Mouse (Mus musculus) left cerebral cortex, postnatal 4 days (tissue): ENCODE measurements around the gene AC124502.3. TPM values are rescaled to one million over a fixed set of nuclear protein-coding genes. Genes with fewer than 3 reads are reported as not detected.

Experiments
- DNase-seq: peaks from one replicate; pipeline ENCODE4 v3.0.0-alpha.2; 2022
- intact Hi-C: fragments of 180-260 bp; cut with DNase I; formaldehyde crosslinking; loops from one replicate; pipeline ENCODE4 v1.15.1; 2025
- total RNA-seq, 2 experiments: library from RNA; stranded (reverse); gene quantifications; 2 replicates each; pipeline ENCODE4 v1.2.3; 2021

AC124502.3 gene
- total RNA-seq, 2 experiments from 2014 or later = 5.3 to 5.5 TPM

DNA sequence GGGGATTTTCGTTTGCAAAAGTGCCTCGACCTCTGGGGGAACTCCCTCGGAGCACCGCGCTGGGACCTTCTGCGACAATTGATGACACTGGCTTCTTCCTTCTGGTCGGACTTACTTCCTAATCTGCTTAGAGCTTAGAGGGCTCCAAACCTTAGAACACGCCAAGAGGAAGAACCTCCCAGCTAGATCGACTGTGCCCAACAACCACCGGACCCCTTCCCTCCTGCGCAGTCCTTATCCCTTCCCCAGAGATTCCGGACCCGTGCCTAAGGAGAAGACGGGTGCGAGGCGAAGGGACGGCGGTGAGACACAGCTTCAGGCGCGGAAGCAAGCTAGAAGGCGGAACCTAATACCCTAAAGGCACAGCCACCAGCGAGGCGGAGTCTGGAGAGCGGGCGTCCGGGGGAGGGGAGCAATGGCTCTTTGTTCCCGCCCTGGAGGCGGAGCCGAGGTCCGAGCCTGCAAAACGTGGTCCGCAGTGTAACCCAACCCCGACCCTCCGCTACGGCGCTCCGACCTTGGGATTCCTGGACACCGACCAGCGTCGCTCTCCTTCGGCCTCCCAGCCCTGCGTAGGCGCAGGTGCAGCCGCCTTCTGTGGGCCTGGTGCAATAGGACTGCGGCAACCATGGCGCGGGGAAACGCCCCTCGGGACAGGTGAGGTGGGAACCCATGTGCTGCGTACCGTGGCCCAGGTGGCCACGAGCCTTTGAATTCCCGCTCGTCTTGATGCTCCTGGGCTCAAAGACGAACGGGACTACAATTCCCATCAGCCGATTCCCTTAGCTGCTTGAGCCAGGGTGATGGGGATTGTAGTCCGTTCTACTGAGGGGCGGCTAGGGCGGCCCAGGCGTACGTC is 14.8 kb upstream of the AC124502.3 start, which contains the start of gene Slc29a2:
Slc29a2 (plus strand) TSS at position 240 of the 859 bp plus-strand sequence.
- DNase-seq = peak; percentile 94
- intact Hi-C loops = no loop called here

DNA sequence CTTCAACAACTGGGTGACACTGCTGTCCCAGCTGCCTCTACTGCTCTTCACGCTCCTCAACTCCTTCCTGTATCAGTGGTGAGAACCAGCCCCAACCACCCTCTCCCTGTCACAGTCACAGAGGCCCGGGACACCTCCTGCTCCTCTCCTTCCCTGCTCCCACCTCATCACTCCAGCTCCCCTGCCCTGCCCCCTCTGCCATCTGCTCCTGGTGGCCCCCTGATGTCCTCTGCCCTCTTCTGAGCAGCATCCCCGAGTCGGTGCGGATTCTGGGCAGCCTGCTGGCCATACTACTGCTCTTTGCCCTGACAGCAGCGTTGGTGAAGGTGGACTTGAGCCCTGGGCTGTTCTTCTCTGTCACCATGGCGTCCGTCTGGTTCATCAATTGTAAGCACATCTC is 12.6 kb upstream of the AC124502.3 start:
- intact Hi-C loops = no loop called here
- DNase-seq = peak; percentile 47

DNA sequence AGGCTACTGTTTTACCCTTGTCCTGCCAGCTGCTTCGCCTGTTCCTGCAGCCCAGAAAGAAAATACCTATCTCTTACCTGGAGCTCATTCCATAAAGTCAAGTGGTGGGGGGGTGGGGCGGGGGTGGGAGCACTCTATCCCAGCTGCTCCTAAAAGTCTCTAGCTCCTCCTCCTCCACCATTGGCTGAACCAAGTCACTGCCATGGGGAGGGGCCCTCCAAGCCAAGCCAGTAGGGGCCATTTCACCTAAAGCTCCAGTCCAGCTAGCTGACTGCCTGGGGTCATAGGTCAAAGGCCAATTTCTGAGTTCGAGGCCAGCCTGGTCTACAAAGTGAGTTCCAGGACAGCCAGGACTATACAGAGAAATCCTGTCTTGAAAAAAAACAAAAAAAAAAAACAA is 6.0 kb upstream of the AC124502.3 start:
- DNase-seq = no peak
- intact Hi-C loops = no loop called here

DNA sequence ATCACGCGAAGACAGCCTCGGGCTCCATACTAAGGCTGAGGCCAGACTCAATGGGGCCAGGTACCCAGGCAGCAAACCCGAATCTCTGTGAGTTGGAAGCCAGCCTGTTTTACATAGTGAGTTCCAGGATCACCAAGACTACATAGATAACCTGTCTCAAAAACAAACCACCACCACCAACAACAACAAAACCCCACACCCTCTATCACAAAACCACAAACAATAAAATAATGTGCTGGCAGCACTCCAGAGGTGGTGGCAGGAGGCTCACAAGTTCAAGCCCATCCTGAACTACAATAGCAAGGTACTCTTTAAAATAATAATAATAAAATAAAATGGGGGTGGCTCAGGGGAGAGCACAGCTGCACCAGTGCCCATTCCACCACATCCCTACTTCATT is 2.1 kb upstream of the AC124502.3 start:
- intact Hi-C loops = no loop called here
- DNase-seq = no peak

DNA sequence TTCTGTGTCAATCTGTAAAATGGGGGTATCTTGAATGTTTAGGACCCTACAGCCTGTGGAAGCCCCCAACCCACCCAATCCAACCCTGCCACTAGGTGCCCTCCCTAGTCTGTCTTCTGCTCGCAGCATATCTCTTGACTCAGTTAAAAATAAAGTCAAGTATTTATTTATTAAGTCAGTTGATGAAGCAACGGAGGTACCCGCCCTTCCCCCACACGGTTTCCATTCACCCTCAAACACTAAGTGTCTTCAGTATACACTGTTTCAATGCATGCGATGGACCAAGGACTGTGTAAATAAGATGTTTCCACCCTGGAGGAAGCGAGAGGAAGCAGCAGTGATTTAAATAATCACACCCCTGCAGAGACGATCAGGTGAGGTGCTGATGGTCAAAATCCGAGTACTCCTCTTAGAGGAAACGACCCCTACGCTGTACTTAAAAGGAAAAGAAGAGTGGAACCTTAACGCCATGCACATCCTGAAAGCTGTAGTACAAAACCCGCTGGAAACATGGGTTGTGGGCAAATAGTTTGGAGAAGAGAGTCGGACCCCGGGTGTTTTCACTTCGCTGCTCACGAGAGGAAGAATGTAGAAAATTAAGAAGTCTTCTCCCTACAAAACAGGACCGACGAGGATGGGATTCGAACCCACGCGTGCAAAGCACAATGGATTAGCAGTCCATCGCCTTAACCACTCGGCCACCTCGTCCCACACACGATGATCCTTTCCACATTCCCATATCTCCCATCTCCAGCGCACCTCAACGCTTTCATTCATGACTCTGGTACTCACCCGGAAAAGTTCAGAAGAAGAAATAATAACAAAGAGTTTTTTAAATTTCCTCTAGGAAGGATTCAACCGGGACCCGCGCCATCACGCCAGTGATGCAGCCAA is 766 bp upstream of the AC124502.3 start:
- DNase-seq = peak; percentile 86
- intact Hi-C loops = no loop called here

DNA sequence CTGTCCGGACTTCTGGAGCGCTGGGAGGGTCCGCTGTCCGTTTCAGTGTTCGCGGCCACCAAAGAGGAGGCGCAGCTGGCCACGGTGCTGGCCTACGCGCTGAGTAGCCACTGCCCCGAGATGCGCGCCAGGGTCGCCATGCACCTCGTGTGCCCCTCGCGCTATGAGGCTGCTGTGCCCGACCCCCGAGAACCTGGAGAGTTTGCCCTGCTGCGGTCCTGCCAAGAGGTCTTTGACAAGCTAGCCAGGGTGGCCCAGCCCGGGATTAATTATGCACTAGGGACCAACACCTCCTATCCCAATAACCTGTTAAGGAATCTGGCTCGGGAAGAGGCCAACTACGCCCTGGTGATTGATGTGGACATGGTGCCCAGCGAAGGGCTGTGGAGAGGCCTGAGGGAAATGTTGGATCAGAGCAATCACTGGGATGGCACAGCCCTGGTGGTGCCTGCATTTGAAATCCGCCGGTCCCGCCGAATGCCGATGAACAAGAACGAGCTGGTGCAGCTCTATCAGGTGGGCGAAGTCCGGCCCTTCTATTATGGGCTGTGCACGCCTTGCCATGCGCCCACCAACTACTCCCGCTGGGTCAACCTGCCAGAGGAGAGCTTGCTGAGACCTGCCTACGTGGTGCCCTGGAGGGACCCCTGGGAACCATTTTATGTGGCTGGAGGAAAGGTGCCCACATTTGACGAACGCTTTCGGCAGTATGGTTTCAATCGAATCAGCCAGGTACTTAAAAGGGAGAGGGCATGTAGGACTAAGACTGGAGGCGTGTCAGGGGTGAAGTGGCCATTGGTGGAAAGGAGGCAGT is 817 bp downstream of the AC124502.3 start:
- peak; percentile 20 for DNase-seq
- intact Hi-C loops = no loop called here

DNA sequence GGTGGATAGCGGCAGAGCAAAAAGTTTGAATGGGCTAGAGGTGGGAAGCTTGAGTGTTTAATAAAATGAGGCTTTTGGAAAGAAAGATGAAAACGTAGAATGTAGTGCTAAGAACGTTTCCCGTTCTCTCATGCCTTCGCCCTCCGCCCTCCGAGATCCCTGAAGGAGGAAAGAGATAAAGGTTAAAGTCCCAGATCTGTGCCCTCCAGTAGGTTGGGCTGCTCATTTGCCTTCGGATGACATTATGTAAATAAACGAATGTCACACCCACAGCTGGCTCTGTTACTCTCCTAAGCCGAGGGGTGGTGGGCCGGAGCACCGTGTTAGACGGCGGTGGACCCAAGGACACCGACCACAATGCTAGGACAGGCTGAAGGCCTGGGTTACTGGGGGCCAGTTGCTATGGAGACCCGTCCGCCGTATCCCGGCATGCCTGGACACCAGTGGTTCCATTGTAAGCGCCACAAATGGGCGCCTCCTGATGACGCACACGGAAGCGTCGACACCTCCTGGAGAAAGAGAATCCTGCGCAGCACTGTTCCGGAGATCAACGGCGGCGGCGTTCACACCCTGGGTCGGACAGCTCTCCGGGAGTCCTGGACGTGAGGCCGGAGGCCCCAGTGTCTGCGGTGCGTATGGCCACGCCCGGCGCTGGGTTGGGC is 2.3 kb downstream of the AC124502.3 start, which contains the start of gene Brms1:
Brms1 (plus strand) TSS at position 493 of the 662 bp plus-strand sequence.
- intact Hi-C loops = no loop called here

DNA sequence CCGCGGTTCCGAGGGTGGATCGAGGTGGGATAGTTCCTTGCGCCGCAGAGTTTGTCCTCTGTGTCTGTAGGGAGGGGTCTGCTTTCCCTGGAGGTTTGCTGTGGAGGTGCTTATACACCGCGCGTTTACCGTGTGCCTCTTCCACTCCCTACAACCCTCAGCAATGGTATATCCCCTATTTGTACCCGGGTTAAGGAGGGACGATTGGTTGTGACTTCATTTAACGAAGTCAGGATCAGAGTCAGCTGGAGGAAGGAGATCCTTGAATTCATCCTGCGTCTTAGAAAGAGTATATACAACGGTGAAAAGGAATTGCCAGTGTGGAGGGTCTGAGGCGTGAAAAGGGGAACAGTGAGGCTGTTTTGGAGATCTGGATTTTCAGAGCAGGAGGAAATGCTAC is 2.9 kb downstream of the AC124502.3 start:
- intact Hi-C loops = no loop called here
- DNase-seq = no peak

More for the DNA sequence above, 2.3 kb downstream of the AC124502.3 start, which contains the start of gene Brms1:
- peak; percentile 94 for DNase-seq

DNA sequence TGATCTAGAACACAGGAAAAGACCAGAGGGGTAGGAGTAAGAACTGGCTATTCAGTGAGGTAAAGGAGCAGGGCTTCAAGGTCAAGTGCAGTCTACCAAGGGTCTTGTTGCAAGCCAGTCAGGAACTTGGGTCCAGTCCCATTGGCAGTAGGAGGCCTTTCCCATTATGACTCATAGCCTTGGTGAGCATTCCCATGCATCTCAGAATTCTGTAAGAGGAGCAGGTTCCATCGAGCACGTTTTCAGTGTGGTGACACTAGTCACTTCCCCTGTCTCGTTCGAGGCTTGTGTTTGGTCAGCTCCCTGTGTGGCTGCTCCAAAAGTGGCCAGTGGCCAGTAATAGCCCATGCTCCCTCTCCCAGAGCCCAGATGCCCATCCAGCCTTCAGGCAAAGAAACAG is 6.8 kb downstream of the AC124502.3 start:
- intact Hi-C loops = no loop called here
- no peak for DNase-seq

DNA sequence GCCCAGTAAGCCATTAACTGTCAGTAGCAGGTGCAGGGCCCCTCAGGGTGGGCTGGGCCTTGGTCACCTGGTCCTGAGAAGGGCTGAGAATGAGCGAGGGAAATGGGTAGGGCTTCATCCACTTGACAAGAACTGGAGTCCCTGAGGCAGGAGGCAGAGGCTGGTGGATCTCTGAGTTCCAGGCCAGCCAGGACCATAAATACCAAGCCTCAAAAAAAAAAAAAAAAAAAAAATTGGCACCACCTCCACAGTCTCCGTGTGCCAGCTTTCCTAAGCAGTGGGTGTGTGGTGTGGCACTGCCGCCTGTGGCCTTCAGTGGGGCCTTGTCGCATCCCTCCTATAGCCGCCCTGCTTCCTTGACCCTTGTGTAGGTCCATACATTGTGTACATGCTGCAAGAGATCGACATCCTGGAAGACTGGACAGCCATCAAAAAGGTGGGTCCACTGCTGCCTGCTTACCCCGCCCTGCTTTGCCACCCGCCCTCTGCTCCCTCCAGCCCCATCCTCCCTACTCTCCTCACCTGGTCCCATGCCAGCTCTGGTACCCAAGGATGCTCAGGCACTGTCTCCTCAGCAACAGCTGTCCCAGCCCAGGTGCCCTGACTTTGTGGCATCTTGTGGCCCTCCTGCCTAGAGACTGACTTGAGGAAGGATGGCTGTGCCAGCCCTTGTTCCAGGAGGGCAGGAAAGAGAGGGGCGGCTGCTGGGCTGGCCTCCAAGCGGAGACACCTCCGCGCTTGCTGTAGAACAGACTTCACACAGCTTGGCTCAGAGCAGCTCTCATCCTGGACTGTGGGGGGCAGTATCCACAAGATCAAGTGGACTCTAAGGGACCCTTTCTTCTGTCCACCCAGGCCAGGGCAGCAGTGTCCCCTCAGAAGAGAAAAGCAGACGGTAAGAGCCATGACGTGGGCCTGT is 9.7 kb downstream of the AC124502.3 start:
- no peak for DNase-seq

DNA sequence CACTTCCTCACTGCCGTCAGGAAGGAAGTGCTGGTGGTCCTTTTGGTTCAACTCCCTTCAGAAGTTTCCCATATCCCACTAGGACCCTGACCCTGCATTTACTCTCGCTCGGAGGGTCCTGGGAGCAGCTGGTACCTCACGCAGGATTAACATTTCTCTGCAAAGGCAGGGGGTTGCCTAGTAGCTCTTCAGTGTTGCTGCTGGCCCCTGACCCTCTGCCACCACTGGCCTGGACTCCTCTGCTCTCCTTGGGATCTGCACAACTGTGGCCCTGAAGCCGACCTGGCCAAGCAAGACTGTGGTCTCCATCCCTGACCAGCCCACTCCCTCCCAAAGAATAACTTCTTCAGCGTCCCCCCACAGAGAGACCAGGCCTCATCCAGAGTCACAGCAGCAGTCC is 10.6 kb downstream of the AC124502.3 start:
- intact Hi-C loops = no loop called here
- no peak for DNase-seq

More for the DNA sequence above, 9.7 kb downstream of the AC124502.3 start:
- intact Hi-C loops = no loop called here

DNA sequence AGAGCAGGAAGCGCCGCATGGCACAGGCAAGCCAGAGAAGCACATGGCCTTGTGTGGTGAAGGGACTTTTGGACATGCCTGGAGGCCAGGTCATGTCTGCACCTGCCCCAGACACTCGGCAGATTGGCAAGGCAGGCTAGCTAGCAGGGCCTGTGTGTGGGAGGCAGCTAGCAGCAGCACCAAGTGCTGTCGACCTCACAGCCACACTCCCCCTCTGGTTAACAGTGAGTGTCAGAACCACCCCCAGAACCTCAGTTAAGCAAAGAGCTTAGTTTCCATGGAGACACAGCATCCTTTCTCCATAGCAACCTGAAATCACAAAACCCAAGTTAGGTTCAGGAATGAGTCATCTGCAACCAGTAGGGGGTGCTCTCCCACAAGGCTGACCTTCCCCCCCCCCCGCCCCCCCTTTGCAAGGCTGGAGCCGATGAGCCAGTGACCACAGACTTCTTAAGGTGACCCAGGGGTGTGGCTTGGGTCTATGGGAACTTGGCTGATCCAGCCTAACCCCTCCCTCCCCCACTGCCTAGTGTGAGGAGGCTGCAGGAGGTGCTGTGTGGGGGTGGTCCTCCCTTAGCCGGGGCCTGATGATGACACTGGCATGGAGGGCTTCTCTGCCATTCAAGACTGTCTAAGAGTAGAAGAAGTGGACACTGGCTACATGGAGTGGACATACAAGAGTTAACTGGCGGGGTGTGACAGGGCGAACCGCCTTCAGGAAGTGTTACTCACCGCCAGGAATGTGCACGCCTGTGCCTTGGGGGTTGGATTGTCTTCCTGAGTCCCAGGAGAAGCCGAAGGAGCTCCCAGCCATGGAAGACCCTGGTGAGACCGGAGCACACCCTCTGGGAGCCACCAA is 11.6 kb downstream of the AC124502.3 start, which contains the start of gene Rin1:
Rin1 (plus strand) TSS at position 435 of the 859 bp plus-strand sequence.
- DNase-seq = no peak
- intact Hi-C loops = no loop called here

DNA sequence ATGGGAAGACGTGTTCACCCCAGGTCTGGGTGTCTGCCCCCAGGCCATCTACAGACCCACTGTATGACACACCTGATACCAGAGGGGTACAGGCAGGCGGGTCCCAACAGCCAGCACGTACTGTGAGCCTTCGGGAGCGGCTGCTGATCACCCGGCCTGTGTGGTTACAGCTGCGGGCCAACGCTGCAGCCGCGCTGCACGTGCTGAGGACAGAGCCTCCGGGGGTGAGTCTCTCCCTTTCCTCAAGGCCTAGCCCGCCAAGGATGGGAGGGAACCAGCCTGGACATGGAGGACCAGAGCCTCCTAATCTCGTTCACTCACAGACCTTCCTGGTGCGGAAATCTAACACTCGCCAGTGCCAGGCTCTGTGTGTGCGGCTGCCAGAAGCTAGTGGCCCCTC is 12.3 kb downstream of the AC124502.3 start:
- no peak for DNase-seq
- intact Hi-C loops = no loop called here

DNA sequence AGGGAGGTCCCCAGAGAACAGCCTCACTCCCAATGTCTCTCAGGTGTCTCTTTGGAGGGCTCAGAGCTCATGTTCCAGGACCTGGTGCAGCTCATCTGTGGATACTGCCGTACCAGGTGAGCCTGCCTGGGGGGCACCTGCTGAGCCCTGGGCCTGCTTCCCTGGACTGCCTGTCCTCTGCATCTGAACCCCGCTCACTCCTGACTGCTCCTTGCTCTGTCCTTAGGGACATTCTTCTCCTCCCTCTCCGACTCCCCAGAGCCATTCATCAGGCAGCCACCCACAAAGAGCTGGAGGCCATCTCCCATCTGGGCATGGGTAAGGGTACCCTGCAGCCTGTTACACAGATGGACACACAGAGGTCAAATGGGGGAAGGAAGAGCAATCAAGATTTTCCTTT is 12.8 kb downstream of the AC124502.3 start:
- intact Hi-C loops = no loop called here
- DNase-seq = no peak

DNA sequence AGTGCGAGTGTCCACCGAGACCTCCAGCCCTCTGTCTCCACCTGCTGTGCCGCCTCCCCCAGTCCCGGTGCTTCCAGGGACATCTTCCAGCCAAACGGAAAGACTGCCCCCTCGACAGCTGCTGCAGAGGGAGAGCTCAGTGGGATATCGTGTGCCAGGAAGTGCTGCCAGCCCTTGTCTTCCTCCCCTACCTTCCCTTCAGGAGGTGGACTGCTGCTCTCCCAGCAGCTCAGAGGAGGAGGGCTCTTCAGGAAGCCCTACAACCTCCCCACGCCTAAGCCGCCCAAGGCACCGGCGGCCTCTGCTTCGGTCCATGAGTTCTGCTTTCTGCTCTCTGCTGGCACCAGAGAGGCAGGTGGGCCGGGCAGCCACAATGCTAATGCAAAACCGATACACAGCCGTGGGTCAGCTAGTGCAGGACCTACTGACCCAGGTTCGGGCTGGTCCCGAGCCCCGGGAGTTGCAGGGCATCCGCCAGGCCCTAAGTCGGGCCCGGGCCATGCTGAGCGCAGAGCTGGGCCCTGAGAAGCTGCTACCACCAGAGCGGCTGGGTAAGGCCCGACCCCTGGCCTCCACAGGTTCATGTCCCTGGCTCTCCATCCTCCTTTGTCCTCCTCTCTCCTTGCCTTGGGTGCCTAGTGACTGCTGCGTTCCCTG is 13.6 kb downstream of the AC124502.3 start:
- DNase-seq = peak; percentile 67
- intact Hi-C loops = no loop called here

DNA sequence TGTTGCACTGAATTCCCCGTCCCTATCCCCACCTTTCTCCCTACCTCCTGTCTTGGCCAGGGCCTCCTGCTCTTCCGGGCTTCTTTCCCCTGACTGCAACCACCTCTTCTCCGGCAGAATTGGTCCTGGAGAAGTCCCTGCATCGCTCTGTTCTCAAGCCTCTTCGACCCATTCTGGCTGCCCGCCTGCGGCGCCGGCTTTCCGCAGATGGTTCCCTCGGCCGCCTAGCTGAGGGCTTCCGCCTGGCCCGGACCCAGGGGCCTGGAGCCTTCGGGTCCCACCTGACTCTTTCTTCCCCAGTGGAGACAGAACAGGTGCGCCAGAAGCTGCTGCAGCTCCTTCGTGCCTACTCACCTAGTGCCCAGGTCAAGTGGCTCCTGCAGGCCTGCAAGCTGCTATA is 14.2 kb downstream of the AC124502.3 start:
- intact Hi-C loops = no loop called here
- peak; percentile 55 for DNase-seq

DNA sequence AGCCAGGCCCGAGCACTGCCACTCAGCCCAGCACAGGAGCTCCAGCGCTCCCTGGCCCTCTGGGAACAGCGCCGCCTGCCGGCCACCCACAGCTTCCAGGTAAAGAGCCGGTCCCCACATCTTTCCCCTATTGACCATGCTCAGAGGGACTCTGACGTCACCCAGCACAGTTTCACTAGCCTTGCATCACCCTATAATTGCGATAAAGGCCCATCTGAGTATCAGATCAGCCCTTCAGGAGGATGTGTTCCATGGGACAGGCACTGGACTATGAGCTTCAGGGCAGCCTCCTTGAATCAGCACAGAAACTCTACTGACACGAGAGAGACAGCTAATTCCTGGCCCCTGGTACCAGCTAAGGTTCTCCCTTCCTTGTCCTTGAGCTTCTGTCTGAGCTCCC is 15.2 kb downstream of the AC124502.3 start:
- peak; percentile 70 for DNase-seq
- intact Hi-C loops = no loop called here
